Mouse (Mus musculus): ENCODE measurements at regions not wholly inside any gene's neighbourhood (a gene's known extent, or its start where the extent isn't known, plus 50 kb on each side); places are given as distances from the start of the nearest gene placed in this dataset.

GRCm38 (mm10) chr5:106089332-106089731 lies 213.0 kb downstream of the Zfp326 start:
- 0 out of 2 replicates have a peak, but pooled peaks cover 8% of the 10 kb centered on the region for H3K9me3 ChIP-seq
- H3K9ac ChIP-seq (replicated peaks) = no peak overlapping the region
- no peaks in the 10 kb centered on the region for H3K27me3 ChIP-seq
- H3K4me1 ChIP-seq = no peaks in the 10 kb centered on the region
- ATAC-seq (ENCODE audit: low FRiP score, low read depth) = no peak
- no peak overlapping the region for H3K4me2 ChIP-seq (replicated peaks)
- no peak overlapping the region for H3K4me3 ChIP-seq
- H3K36me3 ChIP-seq = no peaks in the 10 kb centered on the region
- 79% methylated on average over 7 of the region's 7 CpGs for WGBS
- H3K27ac ChIP-seq (replicated peaks) = no peak overlapping the region

GRCm38 (mm10) chr5:106088478-106089185 lies 212.3 kb downstream of the Zfp326 start:
- Histone ChIP-seq H3K4me3 (no peak overlapping the region), H3K4me1 (no peaks in the 10 kb centered on the region), H3K27ac (replicated peaks) (no peak overlapping the region), H3K9ac (replicated peaks) (no peak overlapping the region), H3K27me3 (no peaks in the 10 kb centered on the region), H3K4me2 (replicated peaks) (no peak overlapping the region), H3K36me3 (no peaks in the 10 kb centered on the region), H3K9me3 (0 out of 2 replicates have a peak, but pooled peaks cover 8% of the 10 kb centered on the region)
- no peak for ATAC-seq (ENCODE audit: low FRiP score, low read depth)
- WGBS = 68% methylated on average over 5 of the region's 5 CpGs

GRCm38 (mm10) chr5:106083786-106084185 lies 207.4 kb downstream of the Zfp326 start:
- 84% methylated on average over 4 of the region's 4 CpGs for WGBS
- ATAC-seq (ENCODE audit: low FRiP score, low read depth) = no peak
- Histone ChIP-seq H3K27me3 (no peaks in the 10 kb centered on the region), H3K4me3 (no peak overlapping the region), H3K9ac (replicated peaks) (no peak overlapping the region), H3K4me1 (no peaks in the 10 kb centered on the region), H3K27ac (replicated peaks) (no peak overlapping the region), H3K4me2 (replicated peaks) (no peak overlapping the region), H3K36me3 (no peaks in the 10 kb centered on the region), H3K9me3 (0 out of 2 replicates have a peak, but pooled peaks cover 8% of the 10 kb centered on the region)

GRCm38 (mm10) chr5:106082891-106083290 lies 206.5 kb downstream of the Zfp326 start:
- 71% methylated on average over 7 of the region's 7 CpGs for WGBS
- no peak for ATAC-seq (ENCODE audit: low FRiP score, low read depth)
- Histone ChIP-seq H3K9me3 (0 out of 2 replicates have a peak, but pooled peaks cover 8% of the 10 kb centered on the region), H3K27me3 (no peaks in the 10 kb centered on the region), H3K4me2 (replicated peaks) (no peak overlapping the region), H3K4me1 (no peaks in the 10 kb centered on the region), H3K36me3 (no peaks in the 10 kb centered on the region), H3K4me3 (no peak overlapping the region), H3K27ac (replicated peaks) (no peak overlapping the region), H3K9ac (replicated peaks) (no peak overlapping the region)

GRCm38 (mm10) chr5:106067124-106067551 lies 190.8 kb downstream of the Zfp326 start:
- ATAC-seq (ENCODE audit: low FRiP score, low read depth) = no peak
- Histone ChIP-seq H3K9ac (replicated peaks) (no peak overlapping the region), H3K4me2 (replicated peaks) (no peak overlapping the region), H3K27ac (replicated peaks) (no peak overlapping the region), H3K4me3 (no peak overlapping the region), H3K4me1 (no peaks in the 10 kb centered on the region), H3K27me3 (no peaks in the 10 kb centered on the region), H3K36me3 (no peaks in the 10 kb centered on the region), H3K9me3 (0 out of 2 replicates have a peak, but pooled peaks cover 9% of the 10 kb centered on the region)
- WGBS = 75% methylated on average over 9 of the region's 9 CpGs

- Histone ChIP-seq H3K9me3 (0 out of 2 replicates have a peak, but pooled peaks cover 9% of the 10 kb centered on the region), H3K9ac (replicated peaks) (no peak overlapping the region), H3K4me2 (replicated peaks) (no peak overlapping the region), H3K27me3 (no peaks in the 10 kb centered on the region), H3K36me3 (no peaks in the 10 kb centered on the region), H3K4me1 (no peaks in the 10 kb centered on the region), H3K27ac (replicated peaks) (no peak overlapping the region), H3K4me3 (no peak overlapping the region)
- ATAC-seq (ENCODE audit: low FRiP score, low read depth) = no peak
Observed at GRCm38 (mm10) chr5:106066706-106067105, 190.3 kb downstream of the Zfp326 start.

GRCm38 (mm10) chr5:106064366-106064765 lies 188.0 kb downstream of the Zfp326 start:
- H3K4me2 ChIP-seq (replicated peaks) = no peak overlapping the region
- no peak overlapping the region for H3K4me3 ChIP-seq
- H3K36me3 ChIP-seq = no peaks in the 10 kb centered on the region
- H3K27me3 ChIP-seq = no peaks in the 10 kb centered on the region
- no peak overlapping the region for H3K27ac ChIP-seq (replicated peaks)
- no peaks in the 10 kb centered on the region for H3K4me1 ChIP-seq
- H3K9ac ChIP-seq (replicated peaks) = no peak overlapping the region
- WGBS = 83% methylated on average over 7 of the region's 7 CpGs
- no peak for ATAC-seq (ENCODE audit: low FRiP score, low read depth)
- H3K9me3 ChIP-seq = 0 out of 2 replicates have a peak, but pooled peaks cover 9% of the 10 kb centered on the region

GRCm38 (mm10) chr5:106062926-106063325 lies 186.6 kb downstream of the Zfp326 start:
- ATAC-seq (ENCODE audit: low FRiP score, low read depth) = no peak
- H3K27me3 ChIP-seq = no peaks in the 10 kb centered on the region
- H3K36me3 ChIP-seq = no peaks in the 10 kb centered on the region
- no peak overlapping the region for H3K9ac ChIP-seq (replicated peaks)
- H3K4me3 ChIP-seq = no peak overlapping the region
- 0 out of 2 replicates have a peak, but pooled peaks cover 9% of the 10 kb centered on the region for H3K9me3 ChIP-seq
- H3K27ac ChIP-seq (replicated peaks) = no peak overlapping the region
- H3K4me2 ChIP-seq (replicated peaks) = no peak overlapping the region
- no peaks in the 10 kb centered on the region for H3K4me1 ChIP-seq
- 82% methylated on average over 6 of the region's 6 CpGs for WGBS

- Histone ChIP-seq H3K27me3 (no peaks in the 10 kb centered on the region), H3K27ac (replicated peaks) (no peak overlapping the region), H3K9me3 (no peaks in the 10 kb centered on the region), H3K4me3 (no peak overlapping the region), H3K4me1 (no peaks in the 10 kb centered on the region), H3K9ac (replicated peaks) (no peak overlapping the region), H3K4me2 (replicated peaks) (no peak overlapping the region), H3K36me3 (no peaks in the 10 kb centered on the region)
- ATAC-seq (ENCODE audit: low FRiP score, low read depth) = no peak
- 49% methylated on average over 9 of the region's 9 CpGs for whole genome bisulfite sequencing
Observed at GRCm38 (mm10) chr5:106056631-106057030, 180.3 kb downstream of the Zfp326 start.

GRCm38 (mm10) chr5:106055221-106055620 lies 178.9 kb downstream of the Zfp326 start:
- H3K36me3 ChIP-seq = no peaks in the 10 kb centered on the region
- WGBS = 57% methylated on average over 8 of the region's 8 CpGs
- no peaks in the 10 kb centered on the region for H3K4me1 ChIP-seq
- no peaks in the 10 kb centered on the region for H3K27me3 ChIP-seq
- ATAC-seq (ENCODE audit: low FRiP score, low read depth) = no peak
- H3K4me2 ChIP-seq (replicated peaks) = no peak overlapping the region
- H3K9me3 ChIP-seq = no peaks in the 10 kb centered on the region
- H3K9ac ChIP-seq (replicated peaks) = no peak overlapping the region
- no peak overlapping the region for H3K4me3 ChIP-seq
- no peak overlapping the region for H3K27ac ChIP-seq (replicated peaks)

- no peak for ATAC-seq (ENCODE audit: low FRiP score, low read depth)
- Histone ChIP-seq H3K9me3 (no peaks in the 10 kb centered on the region), H3K36me3 (no peaks in the 10 kb centered on the region), H3K4me2 (replicated peaks) (no peak overlapping the region), H3K27me3 (no peaks in the 10 kb centered on the region), H3K4me3 (no peak overlapping the region), H3K4me1 (no peaks in the 10 kb centered on the region), H3K9ac (replicated peaks) (no peak overlapping the region), H3K27ac (replicated peaks) (no peak overlapping the region)
- 94% methylated on average over 8 of the region's 8 CpGs for WGBS
Observed at GRCm38 (mm10) chr5:106051026-106051425, 174.7 kb downstream of the Zfp326 start.

GRCm38 (mm10) chr5:106044878-106045585 lies 168.7 kb downstream of the Zfp326 start:
- Histone ChIP-seq H3K27ac (replicated peaks) (no peak overlapping the region), H3K36me3 (no peaks in the 10 kb centered on the region), H3K27me3 (no peaks in the 10 kb centered on the region), H3K4me3 (no peak overlapping the region), H3K9ac (replicated peaks) (no peak overlapping the region), H3K9me3 (no peaks in the 10 kb centered on the region), H3K4me1 (no peaks in the 10 kb centered on the region), H3K4me2 (replicated peaks) (no peak overlapping the region)
- no peak for ATAC-seq (ENCODE audit: low FRiP score, low read depth)
- whole genome bisulfite sequencing = 86% methylated on average over 12 of the region's 12 CpGs

All from midbrain, embryonic 12.5 days (tissue).